Mouse (Mus musculus): ENCODE measurements around the gene Sdk2.

- no peak for TF ChIP-seq MYC (IDR thresholded peaks at IDR 0.05; ENCODE audit: low read depth, low read length)
- no peak for TF ChIP-seq NELFE (IDR thresholded peaks at IDR 0.05; ENCODE audit: low read depth, low read length)
- TF ChIP-seq CTCF (conservative IDR thresholded peaks at IDR 0.05 in 1 of 2, IDR thresholded peaks at IDR 0.05 in 1 of 2; ENCODE audit: low read depth in 2 of 2, low read length in 2 of 2): no peak
- TF ChIP-seq ELF1 (IDR thresholded peaks at IDR 0.05; ENCODE audit: low read depth, low read length): no peak
- TF ChIP-seq HCFC1 (IDR thresholded peaks at IDR 0.05; ENCODE audit: low read depth, low read length): no peak
- no peak for TF ChIP-seq MAFK (IDR thresholded peaks at IDR 0.05; ENCODE audit: insufficient replicate concordance, low read length)
- no peak for TF ChIP-seq POLR2A (IDR thresholded peaks at IDR 0.05; ENCODE audit: low read depth, low read length)
- TF ChIP-seq RAD21 (IDR thresholded peaks at IDR 0.05; ENCODE audit: low read depth, low read length): no peak
- no peak for TF ChIP-seq IRF4 (IDR thresholded peaks at IDR 0.05; ENCODE audit: low read depth, low read length)
- no peak for TF ChIP-seq KAT2A (IDR thresholded peaks at IDR 0.05; ENCODE audit: insufficient replicate concordance, low read length)
Observed at GRCm38 (mm10) chr11:113729917-113730316, 336.9 kb downstream of the Sdk2 start.

All from CH12.LX (cell line).